In genomic region chr8:121912831-121913230, GRCm38 (mm10) we compare ENCODE assay signal across 2 mouse cellular contexts.
TF ChIP-seq lines count a peak whose summit lies in the region.

No protein-coding gene starts in this region.

TF ChIP-seq in CH12.LX, 34 proteins besides CTCF, POLR2A, EP300 and RAD21:
- TF ChIP-seq ZMIZ1 (IDR thresholded peaks at IDR 0.05; ENCODE audit: low read depth, low read length) (no peak), TCF12 (IDR thresholded peaks at IDR 0.05; ENCODE audit: low read depth, low read length) (no peak), TBP (conservative IDR thresholded peaks at IDR 0.05; ENCODE audit: low read depth, low read length) (no peak), CHD2 (IDR thresholded peaks at IDR 0.05; ENCODE audit: low read length) (no peak), POLR2AphosphoS2 (IDR thresholded peaks at IDR 0.05; ENCODE audit: low read depth, low read length) (no peak), MEF2A (IDR thresholded peaks at IDR 0.05; ENCODE audit: borderline replicate concordance, low read depth, low read length) (no peak), ZNF384 (IDR thresholded peaks at IDR 0.05; ENCODE audit: low read depth, low read length) (no peak), MAFK (IDR thresholded peaks at IDR 0.05; ENCODE audit: insufficient replicate concordance, low read length) (no peak), USF2 (conservative IDR thresholded peaks at IDR 0.05; ENCODE audit: low read depth, low read length) (no peak), CHD1 (IDR thresholded peaks at IDR 0.05; ENCODE audit: low read depth, low read length) (no peak), GABPA (IDR thresholded peaks at IDR 0.05; ENCODE audit: insufficient replicate concordance, low read depth, low read length) (no peak), JUN (IDR thresholded peaks at IDR 0.05; ENCODE audit: insufficient read depth, low read depth, low read length) (no peak), MAX (IDR thresholded peaks at IDR 0.05; ENCODE audit: low read length) (no peak)
TF ChIP-seq in CH12.LX: peak in this region for 0.

TF ChIP-seq in MEL, 35 proteins besides CTCF, POLR2A, EP300 and RAD21:
- no peak for TF ChIP-seq NRF1 (IDR thresholded peaks at IDR 0.05; ENCODE audit: insufficient read depth, low read depth, low read length, poor library complexity, severe bottlenecking)
- TF ChIP-seq E2F4 (IDR thresholded peaks at IDR 0.05; ENCODE audit: borderline replicate concordance, low read depth, low read length), result no peak
- TF ChIP-seq BHLHE40 (IDR thresholded peaks at IDR 0.05; ENCODE audit: borderline replicate concordance, low read depth, low read length), result no peak
- no peak for TF ChIP-seq KAT2A (conservative IDR thresholded peaks at IDR 0.05; ENCODE audit: low read depth, low read length)
- no peak for TF ChIP-seq MAFK (IDR thresholded peaks at IDR 0.05; ENCODE audit: borderline replicate concordance, low read depth, low read length)
- TF ChIP-seq ELF1 (IDR thresholded peaks at IDR 0.05; ENCODE audit: low read depth, low read length), result no peak
- no peak for TF ChIP-seq TCF12 (IDR thresholded peaks at IDR 0.05; ENCODE audit: low read depth, low read length)
- TF ChIP-seq MYB (IDR thresholded peaks at IDR 0.05; ENCODE audit: low read depth, low read length), result no peak
- TF ChIP-seq GABPA (IDR thresholded peaks at IDR 0.05; ENCODE audit: low read depth, low read length), result no peak
- TF ChIP-seq MXI1 (IDR thresholded peaks at IDR 0.05; ENCODE audit: low read depth, low read length), result no peak
- no peak for TF ChIP-seq NELFE (IDR thresholded peaks at IDR 0.05; ENCODE audit: low read depth, low read length)
- TF ChIP-seq UBTF (IDR thresholded peaks at IDR 0.05; ENCODE audit: borderline replicate concordance, insufficient read depth, low read depth, low read length), result no peak
- no peak for TF ChIP-seq RCOR1 (IDR thresholded peaks at IDR 0.05; ENCODE audit: low read depth, low read length)
- no peak for TF ChIP-seq USF1 (IDR thresholded peaks at IDR 0.05; ENCODE audit: low read depth, low read length)
- TF ChIP-seq POLR2AphosphoS5 (IDR thresholded peaks at IDR 0.05; ENCODE audit: borderline replicate concordance, low read depth, low read length), result no peak
TF ChIP-seq in MEL: peak in this region for 0.
